Mouse (Mus musculus) thymus, postnatal 4 days (tissue): ENCODE measurements around the gene Tchh.
A peak's percentile ranks its signal among the peaks of the same experiment; 100 is the strongest.
"Not testable (repeated sequence)": the region's sequence is repeated elsewhere in the genome, so short reads cannot be mapped to it uniquely, and the experiment has no call there.

Experiments
- DNase-seq: peaks from one replicate; pipeline ENCODE4 v3.0.0; 2021

The Tchh gene

GRCm38 (mm10) chr3:93442030-93442429 is at the start of gene Tchh:
Gene Tchh (plus strand): TSS chr3:93442330.
- no peak for DNase-seq

- no peak for DNase-seq
These were observed 48.8 kb upstream of the Tchh start, which contains the start of gene Rptn for GRCm38 (mm10) chr3:93393366-93393765. Gene Rptn (plus strand): TSS chr3:93393699.

- DNase-seq = no peak
These were observed 38.2 kb upstream of the Tchh start for GRCm38 (mm10) chr3:93403936-93404335.

DNA sequence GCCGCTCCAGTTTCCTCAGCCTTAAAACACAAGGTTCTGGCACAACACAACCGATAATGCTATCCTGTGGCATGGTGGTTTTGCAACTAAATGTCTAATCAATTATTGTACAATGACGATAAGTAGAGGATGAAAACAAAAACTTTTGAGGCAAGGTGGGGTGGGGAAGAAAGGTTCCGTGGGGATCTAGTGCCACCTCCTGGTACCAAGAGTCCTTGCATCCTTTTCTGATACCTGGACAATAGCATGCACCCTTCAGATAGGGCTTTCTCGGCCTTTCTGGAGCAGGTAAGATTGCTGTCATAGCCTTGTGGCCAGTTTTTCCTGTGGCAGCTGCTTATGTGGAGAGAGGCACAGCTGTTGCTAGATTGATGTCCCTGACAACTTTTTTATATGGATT is 35.1 kb upstream of the Tchh start:
- peak; percentile 33 for DNase-seq

DNA sequence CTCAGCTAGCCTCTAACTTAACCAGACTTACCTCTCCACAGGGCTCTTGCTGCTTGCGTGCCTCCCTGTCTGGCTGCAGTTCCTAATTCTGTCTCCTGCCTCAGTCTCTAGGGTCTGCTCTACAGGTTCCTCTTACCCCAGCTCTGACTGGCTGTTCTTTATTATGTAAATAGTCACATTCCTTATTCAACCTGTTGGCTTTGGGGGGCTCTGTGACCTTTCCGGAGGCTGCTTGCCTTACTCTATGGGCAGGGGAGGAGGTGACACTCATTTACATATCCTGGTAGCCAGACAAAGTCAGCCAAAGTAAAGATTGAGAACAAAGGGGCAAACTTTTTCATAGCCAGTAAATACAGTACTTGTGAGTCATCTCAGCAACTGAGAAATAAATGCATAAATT is 30.2 kb upstream of the Tchh start:
- DNase-seq = no peak

DNA sequence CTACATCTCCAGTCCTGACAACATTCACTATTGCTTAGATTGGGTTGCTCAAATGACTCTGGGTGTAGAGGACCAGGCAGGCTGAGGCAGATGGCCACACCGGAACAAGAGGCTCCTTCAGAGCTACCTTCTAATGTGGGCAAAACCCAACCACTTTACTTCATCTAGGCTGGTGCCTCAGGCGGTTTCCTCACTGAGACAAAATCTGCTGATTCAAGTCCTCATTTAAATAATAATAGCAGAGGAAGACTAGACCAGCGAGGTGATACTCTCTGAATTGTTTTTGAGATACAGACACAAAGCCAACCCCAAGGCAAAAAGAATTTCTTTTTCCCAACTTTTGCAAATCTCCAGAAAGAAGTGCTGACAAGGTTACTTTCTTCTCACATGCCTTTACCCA is 10.5 kb upstream of the Tchh start:
- no peak for DNase-seq

DNA sequence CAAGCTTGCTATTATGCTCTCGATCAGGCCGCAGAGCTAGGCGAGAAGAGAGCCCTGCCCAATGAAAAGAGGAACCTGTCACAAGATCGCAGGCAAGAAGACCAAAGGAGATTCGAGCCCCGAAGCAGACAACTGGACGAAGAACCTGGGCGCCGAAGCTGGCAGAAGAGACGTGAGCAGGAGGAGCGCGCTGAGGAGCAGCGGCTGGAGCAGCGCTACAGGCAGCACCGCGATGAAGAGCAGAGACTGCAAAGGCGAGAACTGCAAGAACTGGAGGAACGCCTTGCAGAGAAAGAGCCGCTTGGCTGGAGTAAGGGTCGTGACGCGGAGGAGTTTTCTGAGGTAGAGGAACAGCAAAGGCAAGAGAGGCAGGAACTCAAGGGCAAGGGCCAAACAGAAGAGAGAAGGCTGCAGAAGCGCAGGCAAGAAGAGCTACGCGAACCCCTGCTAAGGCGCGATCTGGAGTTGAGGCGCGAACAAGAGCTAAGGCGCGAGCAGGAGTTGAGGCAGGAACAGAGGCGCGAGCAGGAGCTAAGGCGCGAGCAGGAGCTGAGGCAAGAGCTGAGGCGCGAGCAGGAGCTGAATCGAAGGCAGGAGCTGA is 1.5 kb downstream of the Tchh start:
- DNase-seq = peak; percentile 21

DNA sequence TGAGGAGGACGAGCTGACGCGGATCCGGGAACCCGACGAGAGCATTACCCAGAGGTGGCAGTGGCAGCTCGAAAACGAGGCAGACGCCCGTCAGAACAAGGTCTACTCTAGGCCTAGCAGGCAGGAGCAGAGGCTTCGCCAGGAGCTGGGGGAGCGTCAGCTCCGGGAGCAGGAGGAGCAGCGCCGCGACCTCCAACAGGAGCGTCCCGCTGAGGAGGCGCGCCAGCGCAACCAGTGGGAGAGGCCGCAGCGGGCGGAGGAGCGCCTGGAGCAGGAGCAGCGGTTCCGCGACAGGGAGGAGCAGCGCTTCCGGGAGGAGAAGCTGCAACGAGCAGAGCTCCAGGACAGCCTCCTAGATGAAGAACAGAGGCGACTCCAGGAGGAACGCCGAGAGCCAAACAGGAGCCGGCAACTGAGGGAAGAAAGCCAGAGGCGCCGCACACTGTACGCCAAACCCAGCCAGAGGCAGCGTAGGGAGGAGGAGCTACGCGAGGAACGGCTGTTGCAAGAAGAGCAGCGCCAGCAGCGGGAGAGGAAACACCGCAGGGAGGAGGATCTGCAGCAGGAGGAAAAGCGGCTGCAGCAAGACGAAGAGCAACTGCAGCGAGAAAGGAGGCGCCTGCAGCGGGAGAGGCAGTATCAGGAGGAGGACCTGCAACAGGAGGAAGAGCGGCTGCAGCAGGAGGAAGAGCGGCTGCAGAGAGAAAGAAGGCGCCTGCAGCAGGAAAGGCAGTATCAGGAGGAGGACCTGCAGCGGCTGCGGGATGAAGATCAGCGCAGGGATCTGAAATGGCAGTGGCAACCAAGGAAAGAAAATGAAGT is 2.4 kb downstream of the Tchh start:
- peak; percentile 53 for DNase-seq

GRCm38 (mm10) chr3:93445165-93445705 is 3.1 kb downstream of the Tchh start:
- DNase-seq = peak; percentile 10

DNA sequence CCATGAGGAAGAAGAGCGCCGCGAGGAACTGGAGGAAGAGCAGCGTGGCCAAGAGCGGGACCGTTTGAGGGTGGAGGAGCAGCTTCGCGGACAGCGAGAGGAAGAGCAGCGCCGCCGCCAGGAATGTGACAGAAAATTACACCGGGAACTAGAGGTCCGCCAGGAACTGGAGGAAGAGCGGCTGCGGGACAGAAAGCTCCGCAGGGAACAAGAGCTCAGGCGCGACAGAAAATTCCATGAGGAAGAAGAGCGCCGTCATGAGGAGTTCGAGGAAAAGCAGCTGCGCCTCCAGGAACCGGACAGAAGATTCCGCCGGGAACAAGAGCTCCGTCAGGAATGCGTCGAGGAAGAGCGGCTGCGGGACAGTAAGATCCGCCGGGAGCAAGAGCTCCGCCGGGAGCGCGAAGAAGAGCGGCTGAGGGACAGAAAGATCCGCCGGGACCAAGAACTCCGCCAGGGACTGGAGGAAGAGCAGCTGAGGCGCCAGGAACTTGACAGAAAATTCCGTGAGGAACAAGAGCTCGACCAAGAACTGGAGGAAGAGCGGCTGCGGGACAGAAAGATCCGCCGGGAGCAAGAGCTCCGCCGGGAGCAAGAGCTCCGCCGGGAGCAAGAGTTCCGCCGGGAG is 4.1 kb downstream of the Tchh start:
- DNase-seq = peak; percentile 9

DNA sequence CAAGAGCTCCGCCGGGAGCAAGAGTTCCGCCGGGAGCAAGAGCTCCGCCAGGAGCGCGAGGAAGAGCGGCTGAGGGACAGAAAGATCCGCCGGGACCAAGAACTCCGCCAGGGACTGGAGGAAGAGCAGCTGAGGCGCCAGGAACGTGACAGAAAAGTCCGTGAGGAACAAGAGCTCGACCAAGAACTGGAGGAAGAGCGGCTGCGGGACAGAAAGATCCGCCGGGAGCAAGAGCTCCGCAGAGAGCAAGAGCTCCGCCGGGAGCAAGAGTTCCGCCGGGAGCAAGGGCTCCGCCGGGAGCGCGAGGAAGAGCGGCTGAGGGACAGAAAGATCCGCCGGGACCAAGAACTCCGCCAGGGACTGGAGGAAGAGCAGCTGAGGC is 4.6 kb downstream of the Tchh start:
- DNase-seq = not testable (repeated sequence)

GRCm38 (mm10) chr3:93447138-93447841 is 5.2 kb downstream of the Tchh start:
- DNase-seq = peak; percentile 35

GRCm38 (mm10) chr3:93466556-93466955 is 24.4 kb downstream of the Tchh start:
- DNase-seq = no peak

DNA sequence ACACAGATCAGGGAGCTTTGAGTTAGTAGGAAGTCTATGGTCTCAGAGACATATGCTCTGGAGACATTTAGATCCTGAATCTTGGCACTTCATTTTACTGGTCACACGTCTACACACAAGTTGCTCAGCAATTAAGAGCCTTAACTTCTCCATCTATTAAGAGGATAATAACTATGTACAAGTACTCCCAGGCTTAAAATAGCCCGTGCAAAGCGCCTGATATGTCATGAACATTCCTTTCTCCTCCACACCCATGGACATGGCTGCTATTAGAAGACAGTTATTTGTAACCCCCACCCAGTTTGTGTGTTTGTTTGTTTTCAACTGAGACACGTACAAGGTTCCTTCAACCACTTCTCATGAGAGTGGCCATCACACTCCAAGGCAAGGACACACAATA is 25.0 kb downstream of the Tchh start:
- DNase-seq = no peak

DNA sequence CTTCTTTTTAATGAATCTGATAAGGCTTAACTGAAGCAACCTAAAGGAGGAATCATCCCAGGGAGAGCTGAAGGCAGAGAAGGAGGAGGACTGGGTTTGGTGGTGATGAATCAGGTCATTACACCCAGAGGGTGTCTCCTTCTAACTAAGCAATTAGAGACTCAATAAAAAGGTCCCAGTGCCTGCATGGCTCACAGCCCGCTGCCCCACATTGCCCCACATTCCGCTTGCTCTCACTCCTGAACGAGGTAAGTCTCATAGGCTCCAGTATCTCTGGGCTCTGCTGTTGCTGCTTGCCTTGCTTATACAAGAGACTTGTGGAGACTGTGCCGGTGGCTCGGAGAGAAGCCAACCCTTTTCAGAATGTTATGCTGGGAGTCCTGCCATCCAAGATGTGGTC is 26.4 kb downstream of the Tchh start, which contains the start of gene Tchhl1:
Gene Tchhl1 (plus strand): TSS at position 194 of the 400 bp plus-strand sequence.
- DNase-seq = no peak

GRCm38 (mm10) chr3:93469629-93470028 is 27.5 kb downstream of the Tchh start:
- no peak for DNase-seq

DNA sequence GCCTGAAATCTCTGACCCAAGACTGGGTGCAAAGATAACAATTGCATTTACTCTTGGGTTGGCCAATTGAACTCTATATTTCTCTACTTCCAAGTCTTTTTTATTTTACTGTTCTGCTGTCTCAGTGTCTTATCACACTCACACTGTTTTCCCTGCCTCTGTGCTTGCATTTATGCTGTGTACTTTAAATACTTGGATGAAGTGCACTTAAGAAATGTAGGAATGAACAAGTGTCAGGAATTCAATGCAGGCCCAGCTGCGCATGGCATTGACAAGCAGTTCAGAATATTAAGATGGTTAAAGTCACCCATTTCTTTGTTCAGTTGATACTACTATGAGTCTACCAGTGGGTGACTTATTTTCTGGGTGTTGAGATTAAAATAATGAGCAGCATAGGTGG is 37.9 kb downstream of the Tchh start:
- no peak for DNase-seq

- DNase-seq = no peak
These were observed 40.0 kb downstream of the Tchh start for GRCm38 (mm10) chr3:93481982-93482616.

DNA sequence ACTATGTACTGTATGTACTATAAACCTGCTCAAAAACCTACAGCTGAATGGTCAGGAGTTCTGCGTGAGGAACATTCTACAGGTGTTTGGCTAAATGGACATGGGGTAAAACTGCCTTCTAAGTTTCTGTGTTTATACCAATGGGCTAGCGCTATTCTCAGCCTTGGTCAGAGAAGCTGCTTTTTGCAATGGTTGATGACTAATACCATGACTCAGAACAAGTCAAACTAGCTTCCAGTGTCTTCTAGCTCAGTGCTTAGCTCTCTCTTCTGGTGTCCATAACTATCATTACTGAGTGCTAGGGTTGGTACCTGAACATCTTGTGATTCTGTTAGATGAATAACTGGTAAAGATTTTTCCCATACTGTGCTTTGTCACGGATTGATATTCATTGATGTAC is 43.5 kb downstream of the Tchh start:
- DNase-seq = no peak

- no peak for DNase-seq
These were observed 46.4 kb downstream of the Tchh start for GRCm38 (mm10) chr3:93488541-93488940.

DNA sequence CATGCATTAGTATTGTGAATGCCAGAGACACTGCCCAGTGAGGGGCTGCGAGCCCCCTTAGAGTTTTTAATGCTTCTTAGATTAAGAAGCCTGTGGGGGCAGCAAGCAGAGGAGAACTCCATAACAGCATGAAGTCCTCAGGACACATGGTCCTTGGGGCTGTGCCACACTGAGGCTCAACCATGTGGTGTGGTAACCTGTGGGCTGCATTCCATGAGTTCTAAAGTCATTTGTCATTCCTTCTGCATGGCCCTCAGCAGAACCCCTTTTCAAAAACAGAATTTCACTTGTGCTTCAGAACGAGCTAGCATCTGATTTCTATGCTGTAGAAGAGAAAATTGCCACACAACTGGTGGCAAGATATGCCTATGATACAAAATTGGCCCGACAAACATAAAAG is 50.0 kb downstream of the Tchh start:
- DNase-seq = no peak

- DNase-seq = peak; percentile 34
These were observed 51.9 kb downstream of the Tchh start for GRCm38 (mm10) chr3:93493992-93494391.

GRCm38 (mm10) chr3:93494774-93495173 is 52.6 kb downstream of the Tchh start:
- not testable (repeated sequence) for DNase-seq
